Mouse (Mus musculus): Measurements from ENCODE around the gene Rasa1.

Gene Rasa1

DNA sequence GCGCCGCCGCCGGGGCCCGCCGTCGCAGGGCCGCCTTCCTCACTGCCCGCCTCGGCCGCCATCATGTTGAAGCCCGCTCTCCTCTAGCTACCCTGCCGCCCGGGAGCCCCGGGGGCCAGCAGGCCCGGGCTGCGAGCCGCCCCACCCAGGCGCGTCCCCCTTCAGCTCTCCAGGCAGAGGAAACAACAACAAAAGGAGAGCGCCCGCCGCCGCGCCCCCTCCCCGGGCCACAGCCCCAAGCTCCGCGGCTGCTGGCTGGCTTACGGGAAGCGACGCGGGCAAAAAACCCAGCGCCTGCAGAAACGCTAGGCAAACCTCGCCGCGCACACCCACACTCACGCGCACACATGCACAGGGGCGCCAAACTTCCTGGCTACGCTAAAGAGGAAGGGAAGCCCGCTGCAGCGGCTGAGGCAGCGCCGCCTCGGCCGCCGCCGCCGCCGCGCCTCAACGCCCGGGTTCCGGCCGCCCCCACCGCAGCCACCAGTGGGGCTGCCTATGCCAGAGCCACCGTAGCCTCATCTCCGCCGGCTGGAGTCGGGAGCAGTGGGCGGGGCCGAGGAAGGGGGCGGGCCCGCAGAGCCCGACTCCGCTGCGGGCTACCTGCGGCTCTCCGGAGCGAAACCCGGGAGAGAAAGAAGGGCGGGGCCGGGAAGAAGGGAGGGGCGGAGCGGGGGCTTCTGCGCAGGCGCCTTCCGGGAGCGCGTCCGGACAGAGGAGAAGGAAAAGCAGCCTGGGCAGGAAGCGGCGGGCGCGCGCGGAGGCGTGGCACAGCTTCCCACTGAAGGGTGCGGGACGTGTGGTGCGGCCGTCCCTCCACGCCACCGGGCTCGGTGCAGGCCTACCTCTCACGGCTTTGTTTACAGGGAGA is at the start of gene Rasa1:
TSS of gene Rasa1 (minus strand) at position 288 of the 871 bp plus-strand sequence.
- peak; percentile 95 for DNase-seq (ENCODE audit: low spot score)

DNA sequence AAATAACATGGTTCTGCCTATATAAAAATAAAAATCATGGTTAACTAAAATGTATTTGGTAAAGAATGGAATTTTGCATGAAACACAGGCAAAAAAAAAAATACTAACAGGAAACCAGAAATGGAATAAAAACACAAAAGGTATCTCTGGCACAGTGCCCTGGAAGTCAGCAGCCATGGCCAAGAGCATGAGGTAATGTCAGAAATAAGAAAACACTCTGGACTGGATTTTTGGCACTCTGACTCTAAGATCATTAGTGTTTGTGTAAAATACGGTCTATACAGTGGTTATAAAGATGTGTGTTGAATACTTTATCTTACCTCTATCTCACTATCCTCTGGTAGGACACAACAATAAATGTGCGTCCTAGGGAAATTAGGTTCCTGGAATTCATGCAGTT is 22.6 kb upstream of the Rasa1 start:
- DNase-seq (ENCODE audit: low spot score): no peak

DNA sequence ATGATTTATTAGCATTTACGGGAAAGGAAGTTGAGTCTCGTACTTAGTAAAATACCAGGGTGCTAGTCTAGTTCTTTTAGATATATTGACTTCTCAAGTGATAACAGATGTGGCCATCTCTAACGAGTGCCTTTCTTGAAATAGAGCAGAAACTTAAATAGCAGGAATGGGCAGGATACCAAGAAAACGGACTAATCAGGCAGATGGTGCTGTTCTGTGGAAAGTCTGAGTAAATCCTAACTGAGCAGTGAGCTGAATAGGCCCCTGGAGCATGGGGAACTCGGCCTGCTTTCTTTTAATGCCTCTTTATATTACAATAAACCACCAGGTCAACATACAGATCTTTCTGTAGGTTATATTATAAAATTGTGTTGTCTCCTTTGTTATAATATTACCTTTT is 22.0 kb upstream of the Rasa1 start:
- DNase-seq (ENCODE audit: low spot score): no peak

DNA sequence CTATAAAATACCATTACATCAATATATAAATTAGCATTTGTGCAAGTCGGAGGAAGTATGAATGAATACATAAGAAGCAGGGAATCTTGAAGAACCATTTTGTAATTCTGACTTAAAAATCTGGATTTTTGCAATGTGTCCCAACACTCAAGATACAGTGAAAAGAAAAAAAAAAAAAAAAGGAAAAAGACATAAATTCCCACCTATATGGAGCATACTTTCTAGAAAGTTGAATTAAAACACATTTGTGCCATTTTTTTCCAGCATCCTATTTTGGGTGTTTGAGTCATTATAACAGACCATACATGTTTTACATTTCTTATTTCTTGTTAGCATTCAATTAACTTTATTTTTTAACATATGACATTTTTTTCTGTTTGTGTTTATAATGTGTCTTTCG is 21.6 kb upstream of the Rasa1 start:
- no peak for DNase-seq (ENCODE audit: low spot score)

DNA sequence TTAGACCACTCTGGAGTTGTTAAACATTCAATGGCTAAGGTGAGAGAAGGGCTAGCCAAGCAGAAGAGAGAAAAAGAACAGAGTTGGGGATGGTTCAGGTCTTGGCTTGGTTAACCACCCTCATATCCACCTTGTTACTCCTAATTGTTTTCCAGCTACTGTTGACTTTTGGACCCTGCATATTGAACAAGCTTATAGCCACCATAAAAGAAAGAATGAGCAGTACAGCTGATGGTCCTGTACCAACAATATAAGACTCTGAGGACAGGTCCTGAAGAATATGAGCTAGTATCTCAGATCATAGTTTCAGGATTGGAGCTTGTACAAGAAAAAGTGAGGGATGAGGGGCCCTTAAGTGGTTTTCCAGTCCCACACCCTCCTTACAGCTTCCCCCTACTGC is 17.1 kb upstream of the Rasa1 start:
- no peak for DNase-seq (ENCODE audit: low spot score)

DNA sequence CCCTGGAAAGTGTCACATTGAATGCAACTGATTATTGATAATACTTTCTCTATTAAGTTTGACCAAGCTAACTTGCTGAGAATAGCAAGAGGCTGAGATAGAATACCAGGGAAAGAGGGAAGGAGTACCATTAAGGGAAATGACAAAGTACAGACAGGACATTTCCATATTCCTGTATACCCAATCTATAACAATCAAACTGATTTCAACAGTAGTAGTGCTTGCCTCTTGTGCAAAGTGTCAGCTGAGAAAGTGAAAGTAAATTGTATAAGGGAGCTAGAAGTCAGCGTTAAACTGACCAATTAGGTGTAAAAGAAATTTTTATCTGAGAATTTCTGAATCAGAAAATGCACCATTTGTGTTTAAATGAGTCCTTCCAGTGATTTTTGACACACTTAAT is 1.7 kb upstream of the Rasa1 start:
- no peak for DNase-seq (ENCODE audit: low spot score)

DNA sequence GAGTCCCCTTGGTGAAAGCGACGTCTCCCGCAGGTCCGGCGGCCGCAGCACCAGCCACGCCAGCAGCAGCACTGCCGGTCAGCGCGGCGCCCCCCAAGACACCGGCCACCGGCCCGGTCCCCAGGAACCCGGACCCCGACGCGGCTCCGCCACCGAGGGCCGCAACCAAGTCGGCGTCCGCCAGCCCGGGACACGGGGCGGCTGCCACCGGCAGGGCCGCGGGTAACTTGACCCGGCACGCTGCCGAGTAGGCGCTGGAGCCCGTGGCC is 422 bp downstream of the Rasa1 start:
- no peak for DNase-seq (ENCODE audit: low spot score)

DNA sequence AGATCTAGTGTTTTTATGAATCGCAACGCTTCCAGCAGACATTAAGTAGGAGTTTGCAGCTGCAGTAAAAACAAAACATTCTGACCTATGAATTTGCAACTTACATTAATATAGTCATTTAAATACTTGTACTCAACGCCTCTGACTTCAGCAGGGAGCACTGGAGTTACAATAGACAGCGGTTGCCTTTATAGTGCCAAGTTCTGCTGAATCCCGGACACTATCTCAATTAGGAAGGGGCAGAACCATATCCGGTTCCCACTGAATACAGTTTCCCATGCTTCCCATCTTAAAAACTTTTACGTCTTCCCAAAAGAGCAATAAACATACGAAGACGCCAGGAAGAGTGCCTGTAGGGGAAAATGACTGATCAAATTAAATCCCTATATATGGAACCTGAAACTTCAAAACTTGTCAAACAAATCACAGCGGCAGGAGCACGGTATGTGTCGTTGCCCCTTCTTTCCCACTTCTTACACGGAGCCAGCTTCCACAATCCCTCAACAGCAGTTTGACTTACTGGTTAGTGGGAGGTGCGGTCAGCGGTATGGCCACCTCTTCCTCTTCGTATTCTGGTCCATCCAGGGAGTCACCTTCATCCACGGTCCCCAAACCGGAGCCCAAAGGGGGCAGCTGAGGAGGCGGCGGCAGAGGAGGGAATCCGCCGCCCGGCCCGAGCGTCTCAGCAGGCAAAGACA is 905 bp downstream of the Rasa1 start:
- DNase-seq (ENCODE audit: low spot score): peak; percentile 22

DNA sequence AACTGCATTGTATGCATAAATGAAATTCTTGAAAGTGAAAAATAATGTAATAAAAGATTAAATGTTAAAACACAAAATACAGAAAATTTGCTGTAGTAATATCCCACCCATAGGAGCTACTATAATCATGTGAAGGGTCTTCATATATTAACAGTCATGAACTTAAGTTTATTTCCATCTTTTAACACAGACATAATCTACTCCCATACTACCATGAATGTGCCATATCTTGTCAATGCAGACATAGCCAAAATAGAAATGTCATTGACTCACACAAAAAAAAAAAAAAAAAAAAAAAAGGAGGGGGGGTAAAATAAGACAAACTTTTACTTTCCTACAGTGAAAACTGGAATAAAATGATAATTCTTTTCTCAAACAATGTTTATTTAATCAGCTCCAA is 6.3 kb downstream of the Rasa1 start:
- no peak for DNase-seq (ENCODE audit: low spot score)

DNA sequence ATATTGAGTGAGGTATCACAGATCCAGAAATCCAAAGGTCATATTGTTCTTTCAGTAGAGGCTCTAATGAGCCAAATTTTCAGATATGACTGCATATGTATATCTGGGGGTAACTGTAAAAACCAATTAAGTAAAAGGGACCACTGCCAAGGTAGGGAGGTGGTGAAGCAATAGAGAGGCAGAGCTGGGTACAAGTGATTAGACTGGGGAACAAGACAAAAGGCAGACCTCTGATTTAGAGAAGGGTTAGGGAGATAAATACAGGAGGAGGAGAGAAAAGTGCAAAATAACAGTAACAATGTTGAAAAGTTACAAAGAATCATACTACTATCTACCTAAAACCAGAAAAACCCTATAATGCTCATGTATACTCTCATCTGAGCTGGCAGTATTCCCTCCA is 10.0 kb downstream of the Rasa1 start:
- no peak for DNase-seq (ENCODE audit: low spot score)

DNA sequence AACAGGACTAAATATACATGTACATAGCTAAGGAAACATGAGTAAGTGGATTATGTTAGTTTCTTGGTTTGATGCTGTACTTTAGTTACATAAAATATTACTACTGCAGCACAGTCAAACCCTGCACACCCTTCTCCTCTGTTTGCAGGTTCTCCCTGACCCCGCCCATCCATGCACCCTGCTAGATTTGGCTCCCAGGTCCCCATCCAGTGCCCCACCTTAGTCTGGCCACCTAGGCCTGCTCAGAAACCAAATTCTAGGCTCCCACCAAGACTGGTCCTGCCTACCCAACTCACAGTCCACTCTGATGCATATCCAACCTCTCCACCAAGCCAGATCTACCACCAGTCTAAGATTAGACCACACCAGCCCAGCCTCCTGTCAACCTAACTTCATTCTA is 14.4 kb downstream of the Rasa1 start:
- no peak for DNase-seq (ENCODE audit: low spot score)

DNA sequence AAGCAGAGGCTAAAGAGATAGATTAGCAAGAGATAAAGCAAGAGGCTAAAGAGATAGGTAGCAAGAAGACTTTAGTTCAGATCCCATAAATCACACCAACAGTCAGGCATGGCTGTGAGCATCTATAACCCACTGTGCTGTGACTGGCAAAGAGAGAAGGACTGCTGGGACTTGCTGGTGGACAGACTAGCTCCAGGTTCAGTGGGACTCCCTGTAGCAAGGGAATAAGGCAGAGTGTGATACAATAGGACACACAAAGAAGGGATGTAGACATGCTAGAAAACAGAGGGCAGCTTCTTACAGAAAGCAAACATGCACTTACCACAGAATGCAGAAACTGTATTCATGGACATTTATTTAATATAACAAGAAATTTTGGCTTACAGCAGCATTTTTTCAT is 15.1 kb downstream of the Rasa1 start:
- no peak for DNase-seq (ENCODE audit: low spot score)

DNA sequence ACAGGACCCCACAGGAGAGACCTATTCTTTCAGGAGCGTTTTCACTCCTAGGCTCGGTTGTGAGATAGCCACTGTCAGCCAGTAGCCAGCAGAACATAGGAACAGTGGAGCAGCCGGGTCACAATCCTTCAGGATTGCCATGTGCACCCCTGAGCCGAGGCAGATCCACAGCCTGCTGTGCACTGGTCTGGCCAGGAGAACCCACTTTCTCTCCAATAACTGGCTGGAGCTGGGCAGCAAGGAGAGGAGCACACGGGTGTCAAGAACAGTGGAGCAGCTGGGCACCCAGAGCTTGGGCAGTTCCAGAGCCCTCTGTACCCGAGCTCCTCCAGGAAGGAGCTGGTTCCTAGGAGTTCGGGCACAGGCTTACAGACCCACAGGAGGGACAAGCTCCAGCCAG is 50.2 kb downstream of the Rasa1 start:
- no peak for DNase-seq (ENCODE audit: low spot score)

DNA sequence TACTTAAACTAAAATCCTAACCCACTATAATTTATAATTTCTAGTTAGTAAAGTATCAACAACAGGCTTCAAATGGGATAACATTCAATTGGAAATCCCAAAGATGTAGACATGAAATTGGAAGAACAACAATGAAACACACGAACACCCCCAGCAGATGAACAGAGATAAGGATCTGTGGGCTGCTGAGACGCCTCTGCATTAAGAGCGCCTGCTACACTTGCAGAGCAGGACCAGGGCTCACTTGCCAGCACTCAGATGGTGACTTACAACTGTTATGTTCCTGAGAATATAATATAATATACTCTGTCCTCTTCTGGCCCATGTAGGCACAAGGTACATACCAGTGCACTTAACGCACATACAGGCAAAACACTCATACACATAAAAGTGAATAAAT is 70.3 kb downstream of the Rasa1 start:
- DNase-seq (ENCODE audit: low spot score): no peak

DNA sequence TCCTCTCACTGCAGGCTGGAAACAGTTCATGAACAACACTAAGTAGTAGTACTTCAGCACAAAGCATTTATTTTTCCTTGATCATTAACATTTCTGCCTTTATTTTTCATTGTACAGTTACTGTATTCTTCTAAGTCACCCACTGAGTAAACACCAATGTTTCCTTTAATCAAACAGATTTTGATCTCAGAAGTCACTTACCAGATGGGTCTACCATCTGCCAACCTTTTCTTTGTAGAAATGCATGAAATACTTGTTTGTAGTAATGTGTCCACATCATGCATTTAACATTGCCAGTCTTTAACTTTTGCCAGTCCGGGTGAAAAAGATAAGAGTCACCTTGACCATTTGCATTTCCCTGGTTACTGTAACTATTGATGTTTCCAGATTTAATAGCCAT is 78.6 kb downstream of the Rasa1 start:
- DNase-seq (ENCODE audit: low spot score): no peak

DNA sequence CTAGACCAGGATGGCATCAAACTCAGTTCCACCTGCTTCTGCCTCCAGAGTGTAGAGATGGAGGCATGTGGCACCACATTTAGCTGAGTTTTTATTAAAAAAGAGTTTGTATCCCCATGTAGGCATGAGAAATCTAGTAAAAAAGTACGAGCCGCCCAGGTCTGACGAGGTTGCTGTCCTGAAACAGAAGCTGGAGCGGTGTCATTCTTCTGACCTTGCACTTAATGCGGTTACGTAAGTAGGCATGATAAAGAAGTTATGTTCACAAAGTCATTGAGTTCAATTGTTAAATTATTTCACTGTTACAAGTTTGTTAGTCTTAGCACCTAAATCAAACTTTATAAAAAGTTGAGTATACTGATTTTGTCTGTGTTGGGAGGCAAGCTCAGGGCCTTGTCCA is 80.3 kb downstream of the Rasa1 start:
- DNase-seq (ENCODE audit: low spot score): no peak

DNA sequence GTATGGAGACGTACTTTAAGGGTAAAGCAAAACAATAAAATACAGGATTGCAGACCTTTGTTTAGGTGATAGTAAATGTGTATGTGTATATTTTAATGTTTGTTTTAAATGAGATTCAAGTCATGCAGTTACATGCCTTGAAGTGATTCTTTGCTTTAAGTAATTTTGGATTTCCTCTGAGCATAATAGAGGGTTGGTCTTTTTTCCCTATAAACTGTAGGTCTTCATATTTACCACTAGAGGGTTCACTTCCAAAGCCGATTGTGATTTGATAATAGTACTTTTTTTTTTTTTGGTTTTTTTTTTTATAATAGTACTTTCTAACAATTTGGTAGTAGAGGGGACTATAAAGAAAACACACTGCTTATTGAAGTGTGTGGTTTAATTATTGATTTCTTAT is 81.4 kb downstream of the Rasa1 start:
- DNase-seq (ENCODE audit: low spot score): no peak

DNA sequence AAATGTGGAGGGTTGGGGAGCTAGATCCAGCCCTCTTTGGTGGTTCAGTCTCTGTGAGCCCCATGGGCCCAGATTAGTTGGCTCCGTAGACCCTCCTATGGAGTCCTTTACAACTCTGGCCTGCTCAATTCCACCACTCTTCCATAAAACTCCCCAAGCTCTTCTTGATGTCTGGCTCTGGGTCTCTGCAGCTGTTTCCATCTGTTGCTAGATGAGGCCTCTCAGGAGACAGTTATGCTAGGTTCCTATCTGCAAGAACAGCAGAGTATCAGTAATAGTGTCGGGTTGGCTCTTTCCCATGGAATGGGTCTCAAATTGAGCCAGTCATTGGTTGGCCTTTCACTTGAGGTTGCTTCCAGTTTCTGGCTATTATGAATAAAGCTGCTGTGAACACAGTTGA is 97.7 kb downstream of the Rasa1 start:
- DNase-seq (ENCODE audit: low spot score): no peak

DNA sequence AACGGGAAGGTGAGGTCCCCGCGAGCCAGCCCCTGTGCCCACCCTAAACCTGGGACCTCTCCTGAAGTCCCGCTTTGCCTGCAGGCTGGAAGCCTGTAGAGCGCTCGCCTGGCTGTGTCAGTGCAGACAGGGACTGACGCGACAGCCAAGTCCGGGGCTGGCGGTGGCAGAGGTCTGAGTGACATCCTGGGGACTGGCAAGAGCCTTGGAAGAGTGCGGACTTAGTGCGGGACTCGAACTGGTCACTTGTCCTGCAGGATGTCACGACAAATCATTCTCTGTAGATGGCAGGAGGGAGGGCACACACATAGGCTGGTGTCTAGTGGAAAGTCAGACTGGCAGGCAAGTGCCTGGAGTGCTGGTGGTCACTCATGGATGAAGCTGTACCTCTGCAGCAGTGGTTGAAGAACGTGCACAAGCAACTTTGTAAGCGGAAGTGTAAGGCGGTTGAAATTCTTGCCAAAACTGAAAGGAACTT is 99.2 kb downstream of the Rasa1 start:
- no peak for DNase-seq (ENCODE audit: low spot score)

DNA sequence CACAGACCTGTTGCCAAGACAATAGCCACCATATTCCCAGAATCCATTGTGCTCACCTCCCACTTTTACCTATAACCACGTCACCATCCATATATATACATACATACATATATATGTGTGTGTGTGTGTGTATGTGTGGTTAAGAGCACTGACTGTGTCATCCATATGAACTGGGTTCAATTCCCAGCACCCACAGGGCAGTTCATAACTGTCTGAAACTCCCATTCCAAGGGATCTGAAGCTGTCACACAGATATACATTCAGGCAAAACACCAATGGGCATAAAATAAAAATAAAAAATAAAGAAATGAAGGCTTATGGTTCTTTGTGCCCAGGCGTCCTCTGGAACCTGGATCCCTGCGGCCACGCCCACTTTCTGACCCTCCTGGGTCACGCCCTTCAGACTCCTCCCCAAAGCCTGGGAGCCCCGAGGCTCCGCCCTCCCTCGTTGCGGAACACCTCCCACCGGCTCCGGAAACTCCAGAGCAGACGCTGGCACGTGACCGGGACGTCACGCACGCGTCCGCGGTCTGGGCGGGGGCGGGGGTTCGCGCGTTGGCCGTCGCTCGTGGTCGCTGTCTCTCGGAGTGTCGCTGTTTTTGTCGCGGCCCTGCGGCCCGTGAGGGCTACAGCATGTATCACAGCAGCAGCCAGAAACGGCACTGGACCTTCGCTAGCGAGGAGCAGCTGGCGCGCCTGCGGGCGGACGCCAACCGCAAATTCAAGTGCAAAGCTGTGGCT is 99.9 kb downstream of the Rasa1 start, which contains the start of gene Ccnh:
TSS of gene Ccnh (plus strand) at position 506 of the 741 bp plus-strand sequence.
- DNase-seq (ENCODE audit: low spot score): peak; percentile 92

All from urinary bladder, postnatal 14 days (tissue).